Mouse (Mus musculus): ENCODE results near the gene Cd9.

The Cd9 gene

DNA sequence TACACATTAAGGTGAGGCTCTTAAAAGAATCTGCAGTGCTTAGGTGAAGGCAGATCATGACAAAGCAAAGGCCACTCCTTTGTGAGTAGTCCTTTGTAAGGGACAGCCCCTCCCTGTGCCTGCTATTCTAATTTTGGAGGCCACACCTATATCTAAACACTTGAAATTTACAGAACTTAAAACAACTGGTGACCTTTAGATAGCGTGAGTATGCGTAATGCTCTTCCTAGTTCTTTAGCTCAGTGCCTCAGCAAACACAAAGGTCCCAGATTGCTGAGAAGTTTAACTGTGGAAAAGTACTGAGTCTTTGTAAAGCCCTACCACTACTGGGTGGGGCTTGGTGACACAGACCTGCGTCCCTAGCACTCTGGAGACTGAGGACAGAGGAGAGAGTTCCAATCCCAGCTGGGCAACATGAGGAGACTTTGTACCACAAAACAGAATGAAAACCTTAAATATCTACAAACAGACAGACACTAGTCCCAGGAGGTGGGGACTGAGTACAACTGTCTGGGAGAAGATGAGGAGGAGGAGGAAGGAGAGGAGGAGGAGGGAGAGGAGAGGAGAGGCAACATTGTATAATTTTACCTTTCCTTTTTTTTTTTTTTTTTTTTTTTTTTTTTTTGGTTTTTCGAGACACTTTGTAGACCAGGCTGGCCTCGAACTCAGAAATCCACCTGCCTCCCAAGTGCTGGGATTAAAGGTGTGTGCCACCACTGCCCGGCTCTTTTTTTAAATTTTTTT is 60.7 kb downstream of the Cd9 start:
- DNase-seq (ENCODE audit: low spot score): no peak

DNA sequence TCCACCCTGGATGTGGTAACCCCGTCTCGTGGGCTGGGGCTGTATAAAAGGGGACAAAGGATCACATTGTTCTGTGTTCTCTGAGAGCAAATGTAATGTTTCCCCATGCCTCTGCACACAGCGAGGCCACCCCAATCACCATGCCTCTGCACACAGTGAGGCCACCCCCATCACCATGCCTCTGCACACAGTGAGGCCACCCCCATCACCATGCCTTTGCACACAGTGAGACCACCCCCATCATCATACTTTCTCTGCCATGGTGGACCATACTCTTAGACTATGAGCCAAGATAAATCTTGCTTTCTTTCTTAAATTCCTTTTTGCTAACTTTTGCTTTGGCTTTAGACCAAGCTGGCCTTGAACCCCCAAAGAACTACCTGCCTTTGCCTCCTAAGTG is 61.3 kb downstream of the Cd9 start:
- DNase-seq (ENCODE audit: low spot score): no peak

DNA sequence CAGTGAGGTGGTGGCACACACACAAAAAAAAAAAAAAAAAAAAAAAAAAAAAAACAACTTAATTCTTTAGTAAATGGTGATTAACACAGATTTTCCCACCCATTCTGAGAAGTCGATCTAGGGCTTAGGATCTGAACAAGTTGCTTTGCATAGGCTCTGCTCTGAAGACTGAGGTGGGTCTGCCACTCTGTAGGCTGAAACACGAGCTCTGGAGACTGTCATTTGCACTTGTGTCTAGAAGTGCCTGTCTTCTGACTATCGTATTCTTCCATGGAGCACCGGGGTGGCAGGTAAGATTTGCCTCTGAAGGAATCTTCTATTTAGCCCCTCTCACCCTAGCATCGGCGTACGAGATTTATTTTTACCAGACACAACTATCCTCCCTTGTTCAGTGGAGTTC is 62.1 kb downstream of the Cd9 start:
- DNase-seq (ENCODE audit: low spot score): no peak

DNA sequence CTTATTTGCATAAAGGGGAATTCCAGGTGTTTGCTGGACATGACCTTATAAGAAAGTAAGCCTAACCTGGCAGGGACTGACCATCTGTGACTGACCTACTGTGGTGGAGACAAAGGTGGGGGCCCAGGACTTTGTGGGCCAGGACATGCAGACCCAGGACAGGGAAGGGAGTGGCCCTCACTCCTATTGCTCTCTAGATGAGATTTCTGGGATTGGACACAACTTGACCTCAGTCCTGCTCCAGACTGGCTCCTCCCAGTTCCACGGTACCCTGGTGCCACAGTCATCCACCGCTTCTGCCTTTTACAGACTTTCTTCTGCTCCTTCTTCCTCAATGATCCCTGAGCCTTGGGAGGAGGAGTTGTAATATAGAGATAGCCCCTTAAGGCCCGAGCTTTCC is 63.6 kb downstream of the Cd9 start:
- DNase-seq (ENCODE audit: low spot score): no peak

DNA sequence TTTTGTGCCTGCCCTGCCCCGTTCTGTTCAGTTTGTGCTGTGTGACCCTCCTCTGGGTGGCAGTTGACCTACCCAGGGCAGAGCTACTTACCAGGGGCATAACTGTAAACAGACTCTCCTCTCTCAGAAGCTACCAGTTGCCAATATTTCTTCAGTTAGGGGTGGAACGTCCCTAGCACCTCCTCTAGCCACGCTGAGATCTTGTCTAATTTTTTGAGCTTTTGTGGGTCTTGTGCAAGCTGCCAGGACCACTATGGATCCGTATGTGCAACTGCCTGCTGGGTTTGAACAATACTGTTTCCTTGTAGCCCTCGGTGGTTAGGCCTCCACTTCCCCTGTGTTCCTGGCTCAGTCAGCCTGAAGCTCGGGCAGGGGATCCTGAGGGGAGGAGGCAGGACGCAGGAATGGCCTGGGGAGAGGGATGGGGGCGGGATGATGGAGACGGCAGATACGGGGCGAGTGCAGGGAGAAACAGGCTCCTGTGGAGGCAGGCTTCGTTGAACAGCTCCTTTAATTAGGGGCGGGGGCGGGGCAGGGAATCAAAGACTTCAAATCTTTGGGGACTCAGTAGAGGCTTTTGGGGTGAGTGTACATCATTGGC is 64.1 kb downstream of the Cd9 start:
- no peak for DNase-seq (ENCODE audit: low spot score)

DNA sequence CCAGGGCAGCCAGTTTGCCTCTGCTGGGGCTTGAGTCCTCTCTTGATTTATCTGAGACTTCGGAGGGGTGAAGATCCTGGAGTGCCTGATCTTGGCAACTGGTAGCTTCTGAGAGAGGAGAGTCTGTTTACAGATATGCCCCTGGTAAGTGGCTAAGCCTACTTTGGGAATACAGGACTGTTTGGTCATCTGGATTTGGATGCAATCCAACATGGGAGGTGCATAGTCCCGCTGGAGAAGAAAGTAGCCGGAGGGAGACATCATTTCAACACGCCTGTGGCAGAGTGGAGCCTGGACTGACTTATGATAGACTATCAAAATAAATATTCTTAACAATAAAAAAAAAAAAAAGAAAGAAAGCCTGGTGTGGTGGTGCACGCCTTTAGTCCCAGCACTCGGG is 64.8 kb downstream of the Cd9 start:
- no peak for DNase-seq (ENCODE audit: low spot score)

DNA sequence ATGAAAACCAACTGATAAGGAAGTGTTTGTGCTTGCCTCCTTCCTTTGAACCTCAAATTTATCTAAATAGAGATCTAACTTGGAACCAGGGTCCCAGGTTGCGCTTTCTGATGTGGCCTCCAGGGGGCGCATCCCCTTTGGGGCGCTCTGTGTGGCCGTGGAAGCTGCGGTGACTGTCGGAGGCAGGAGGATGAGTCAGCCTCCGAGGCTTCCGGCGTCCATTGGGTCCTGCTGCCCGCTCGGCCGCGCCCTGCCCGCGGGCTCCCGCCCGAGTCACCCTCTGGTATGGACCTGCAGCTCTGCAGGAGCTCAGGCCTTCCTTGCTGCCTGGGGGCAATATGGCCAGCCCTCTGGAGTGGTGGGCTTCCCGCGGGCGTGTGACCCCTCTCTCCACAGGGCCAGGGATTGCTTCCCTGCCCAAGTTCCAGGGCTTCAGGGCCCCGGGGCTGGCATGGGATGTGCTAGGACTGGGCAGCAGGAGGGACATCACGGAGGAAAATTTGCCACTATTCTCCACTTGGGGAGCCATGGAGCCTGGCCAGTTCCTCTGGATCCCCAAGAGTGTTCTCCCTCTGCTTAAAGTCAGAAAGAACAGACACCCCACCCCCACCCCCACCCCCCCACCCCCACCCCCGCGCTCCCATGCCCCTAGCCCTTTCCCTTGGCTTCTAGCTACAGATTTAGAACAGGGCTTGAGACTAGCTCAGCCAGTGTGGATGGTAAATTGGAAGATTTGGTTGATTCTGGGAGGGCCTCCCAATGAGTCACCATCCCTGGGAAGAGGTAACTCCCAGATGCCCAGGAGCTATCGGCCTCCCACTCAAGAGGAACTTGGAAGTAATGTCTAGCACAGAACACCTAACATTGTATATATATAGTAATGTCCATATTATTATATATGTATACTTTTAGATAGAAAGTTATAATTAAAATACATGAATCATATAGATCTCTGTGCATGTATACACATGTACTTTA is 67.9 kb downstream of the Cd9 start:
- peak; percentile 92 for DNase-seq (ENCODE audit: low spot score)

DNA sequence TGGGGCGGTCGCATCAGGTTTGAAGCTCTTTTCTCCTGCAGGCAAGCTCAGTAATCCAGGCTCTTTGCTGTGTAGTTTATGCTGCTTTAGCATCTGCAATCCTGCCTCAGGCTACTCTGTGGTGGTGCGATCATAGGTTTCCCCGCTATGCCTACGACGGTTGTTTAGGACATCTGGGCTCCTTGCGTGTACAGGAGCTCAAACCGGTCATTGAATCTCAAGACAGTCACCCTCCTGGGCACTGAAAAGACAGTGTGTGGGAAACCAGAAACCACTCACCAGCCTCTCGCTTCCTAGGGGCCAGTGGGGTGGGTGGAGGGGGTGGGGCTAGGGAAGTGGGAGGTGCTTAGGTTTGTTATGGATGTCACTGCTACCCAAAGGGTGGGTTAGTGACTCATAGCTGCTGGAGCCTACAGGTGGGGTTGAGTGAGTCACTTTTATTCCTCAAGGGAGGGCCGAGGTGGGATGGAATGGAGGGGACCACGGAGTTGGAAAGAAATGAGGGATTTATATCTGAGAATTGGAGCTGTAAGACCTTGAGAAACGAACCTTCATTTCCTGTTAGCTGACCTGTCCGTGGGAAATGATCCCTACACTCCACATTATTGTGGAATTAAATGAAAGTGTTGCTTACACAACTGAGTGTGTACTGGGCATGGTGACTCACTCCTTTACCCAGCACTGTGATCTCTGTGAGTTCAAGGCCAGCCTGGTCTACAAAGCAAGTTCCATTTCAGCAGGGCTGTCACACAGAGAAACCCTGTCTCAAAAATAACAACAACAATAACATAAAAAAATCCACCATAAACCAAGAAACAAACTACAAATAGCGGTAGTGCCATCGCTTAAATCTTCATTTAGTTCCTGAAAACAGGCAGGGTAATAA is 69.1 kb downstream of the Cd9 start:
- no peak for DNase-seq (ENCODE audit: low spot score)

DNA sequence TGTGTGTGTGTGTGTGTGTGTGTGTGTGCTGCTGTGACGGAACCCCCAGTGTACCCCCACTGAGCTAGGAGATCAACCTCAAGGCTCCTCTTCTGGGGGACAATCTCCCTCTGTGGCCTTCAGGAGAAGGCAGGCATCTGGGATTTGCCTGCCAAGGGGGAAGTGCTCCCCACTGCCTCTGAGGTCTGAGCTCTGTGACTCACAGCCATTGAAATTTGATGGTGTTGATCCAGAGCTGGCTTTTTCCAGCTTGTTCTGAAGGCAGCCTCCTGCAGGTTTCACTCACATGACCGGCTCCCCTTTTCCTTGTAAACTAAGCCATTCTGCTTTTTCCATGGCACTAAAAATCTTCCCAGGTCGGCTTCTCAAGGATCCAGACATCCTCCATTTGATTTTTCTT is 70.4 kb downstream of the Cd9 start:
- DNase-seq (ENCODE audit: low spot score): no peak

DNA sequence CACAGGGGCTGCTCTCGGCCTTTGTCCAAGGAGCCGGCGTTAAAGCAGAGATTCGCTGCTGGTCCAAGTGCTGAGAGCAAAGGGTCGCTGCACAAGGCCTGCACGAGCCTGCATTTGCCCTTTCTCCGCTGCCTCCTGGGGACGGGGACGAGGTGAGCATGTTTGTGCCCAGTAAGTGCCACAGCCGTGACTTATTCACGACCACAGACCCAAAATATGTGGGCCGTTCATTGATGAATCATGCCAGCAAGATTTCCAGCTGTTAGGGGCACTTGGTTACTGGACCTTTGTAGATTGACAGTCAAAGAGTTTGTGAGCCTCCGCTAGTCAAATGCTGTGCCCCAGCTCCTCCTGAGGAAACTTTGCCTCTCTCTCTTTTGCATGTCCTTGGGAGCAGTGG is 71.1 kb downstream of the Cd9 start:
- DNase-seq (ENCODE audit: low spot score): no peak

DNA sequence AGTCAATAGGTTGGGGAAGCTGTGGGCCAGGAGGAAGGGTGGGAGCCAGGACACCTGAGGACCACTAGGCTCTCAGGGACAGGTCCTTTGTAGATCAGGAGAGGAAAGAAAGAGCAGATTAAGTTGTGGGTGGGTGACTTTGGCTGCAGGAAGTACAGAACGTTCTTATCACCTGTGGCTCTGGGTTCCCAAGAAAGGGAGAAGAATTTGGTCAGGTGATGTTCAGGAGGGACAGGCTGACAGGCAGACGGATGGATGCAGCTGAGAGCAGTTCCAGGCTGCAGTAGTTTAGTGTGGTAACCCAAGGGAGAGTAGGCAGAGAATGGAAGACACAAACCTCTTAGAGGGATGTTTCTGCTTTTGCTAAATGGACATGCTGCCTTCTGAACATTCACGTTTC is 71.5 kb downstream of the Cd9 start:
- no peak for DNase-seq (ENCODE audit: low spot score)

DNA sequence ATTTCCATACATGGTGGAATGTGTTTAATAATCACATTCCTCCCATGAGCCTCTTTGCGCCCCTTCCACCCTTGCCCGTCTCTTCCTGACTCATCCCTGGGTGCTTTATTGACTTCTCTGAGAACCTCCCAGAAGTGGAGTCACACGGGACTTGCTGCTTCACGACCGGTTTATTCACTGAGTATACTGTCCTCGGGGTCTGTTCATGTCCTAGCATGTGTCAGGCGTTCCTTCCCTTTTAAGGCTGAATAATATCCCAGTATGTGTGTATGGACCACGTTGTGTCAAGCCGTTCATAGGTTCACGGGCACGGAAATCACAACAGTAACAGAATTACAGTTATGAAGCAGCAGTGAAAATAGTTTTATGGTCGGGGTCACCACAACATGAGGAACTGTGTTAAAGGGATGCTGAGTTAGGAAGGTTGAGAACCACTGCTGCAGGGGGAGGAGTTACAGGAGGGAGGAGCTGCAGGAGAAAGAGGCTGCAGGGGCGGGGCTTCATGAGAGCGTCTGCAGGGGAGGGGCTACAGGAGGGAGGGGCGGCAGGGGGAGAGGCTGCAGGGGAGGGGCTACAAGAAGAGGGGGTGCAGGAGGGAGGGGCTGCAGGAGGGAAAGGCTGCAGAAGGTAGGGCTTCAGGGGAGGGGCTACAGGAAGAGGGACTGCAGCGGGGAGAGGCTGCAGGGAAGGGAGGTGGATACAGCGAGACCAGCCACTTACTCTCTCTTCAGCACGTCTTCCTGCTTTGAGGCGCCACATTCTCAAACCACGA is 72.4 kb downstream of the Cd9 start:
- peak; percentile 87 for DNase-seq (ENCODE audit: low spot score)

DNA sequence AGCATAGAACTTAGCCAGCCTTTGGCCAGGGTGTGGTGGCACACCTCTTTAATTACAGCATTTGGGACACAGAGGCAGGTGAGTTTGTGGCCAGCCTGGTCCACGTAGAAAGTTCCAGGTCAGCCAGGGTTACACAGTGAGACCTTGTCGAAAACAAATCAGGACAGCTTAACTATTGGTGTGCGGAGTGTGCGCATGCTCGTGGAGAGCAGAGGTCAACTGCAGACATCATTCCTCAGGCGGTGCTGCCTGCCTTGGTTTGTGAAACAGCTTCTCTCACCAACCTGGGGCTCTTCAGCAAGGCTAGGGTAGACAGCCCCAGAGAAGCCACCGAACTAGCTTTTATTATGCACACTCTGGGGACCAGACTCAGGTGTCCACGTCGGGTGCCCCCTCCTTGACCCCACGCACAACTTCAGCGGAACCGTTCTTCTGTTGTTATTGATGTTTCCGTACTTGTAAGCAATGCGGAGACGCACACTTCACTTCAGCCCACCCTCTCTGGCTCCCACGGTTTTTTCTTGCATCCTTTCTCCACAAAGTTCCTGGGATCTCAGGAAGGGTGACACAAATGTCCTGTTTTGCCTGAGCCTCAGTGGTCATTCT is 74.0 kb downstream of the Cd9 start:
- DNase-seq (ENCODE audit: low spot score): no peak

DNA sequence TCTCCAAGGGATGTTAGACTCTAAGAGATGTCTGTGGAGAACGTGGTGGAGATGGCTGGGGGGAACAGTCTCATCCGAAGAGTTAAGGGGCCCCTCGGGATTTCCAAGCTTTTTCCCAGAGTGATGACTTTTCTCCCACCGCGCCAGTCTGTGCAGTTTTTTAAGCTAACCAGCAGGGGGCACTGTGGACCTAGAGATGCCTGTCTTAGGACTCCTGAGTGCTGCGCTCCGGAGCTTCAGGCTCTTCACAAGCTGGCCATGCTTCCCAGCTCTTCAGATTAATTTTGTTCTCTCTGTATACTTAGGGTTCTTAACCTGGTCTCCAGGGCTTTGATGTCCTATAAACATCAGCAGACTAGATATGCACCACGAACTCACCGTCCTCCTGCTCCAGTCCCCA is 75.8 kb downstream of the Cd9 start:
- peak; percentile 96 for DNase-seq (ENCODE audit: low spot score)

DNA sequence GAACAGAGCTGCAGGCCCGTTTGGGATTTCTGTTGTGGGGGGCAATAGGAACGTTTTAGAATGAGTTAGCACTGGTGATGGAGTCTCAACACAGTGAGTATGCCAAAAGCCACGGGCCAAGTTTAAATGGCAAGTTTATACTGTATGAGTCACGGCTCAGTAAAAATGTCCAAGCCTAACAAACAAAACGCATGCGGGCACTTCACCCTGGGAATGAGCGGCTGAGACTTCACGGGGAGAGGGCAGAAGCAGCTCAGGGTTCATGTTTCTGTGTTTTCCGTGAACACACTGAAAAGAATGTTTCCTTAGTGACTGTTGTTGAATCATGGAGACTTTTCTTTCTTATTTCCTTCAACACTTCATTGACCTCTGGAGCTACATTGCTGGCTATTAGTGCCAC is 81.3 kb downstream of the Cd9 start:
- no peak for DNase-seq (ENCODE audit: low spot score)

DNA sequence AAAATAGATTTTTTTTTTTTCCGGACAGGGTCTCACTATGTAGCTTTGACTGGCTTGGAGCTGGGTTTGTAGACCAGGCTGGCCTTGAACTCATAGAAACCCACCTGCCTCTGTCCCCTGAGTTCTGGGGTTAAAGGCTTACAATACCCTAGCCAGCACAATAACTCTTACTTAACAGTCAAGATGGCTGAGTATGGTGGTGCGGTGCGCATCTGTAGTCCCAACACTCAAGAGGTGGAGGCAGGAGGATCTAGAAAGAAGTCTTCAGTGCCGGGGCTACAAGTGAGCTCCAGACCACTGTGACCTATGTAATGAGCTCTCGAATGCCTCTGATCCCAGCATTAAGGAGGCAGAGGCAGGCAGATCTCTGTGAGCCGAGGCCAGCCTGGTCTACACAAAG is 82.9 kb downstream of the Cd9 start:
- DNase-seq (ENCODE audit: low spot score): no peak

DNA sequence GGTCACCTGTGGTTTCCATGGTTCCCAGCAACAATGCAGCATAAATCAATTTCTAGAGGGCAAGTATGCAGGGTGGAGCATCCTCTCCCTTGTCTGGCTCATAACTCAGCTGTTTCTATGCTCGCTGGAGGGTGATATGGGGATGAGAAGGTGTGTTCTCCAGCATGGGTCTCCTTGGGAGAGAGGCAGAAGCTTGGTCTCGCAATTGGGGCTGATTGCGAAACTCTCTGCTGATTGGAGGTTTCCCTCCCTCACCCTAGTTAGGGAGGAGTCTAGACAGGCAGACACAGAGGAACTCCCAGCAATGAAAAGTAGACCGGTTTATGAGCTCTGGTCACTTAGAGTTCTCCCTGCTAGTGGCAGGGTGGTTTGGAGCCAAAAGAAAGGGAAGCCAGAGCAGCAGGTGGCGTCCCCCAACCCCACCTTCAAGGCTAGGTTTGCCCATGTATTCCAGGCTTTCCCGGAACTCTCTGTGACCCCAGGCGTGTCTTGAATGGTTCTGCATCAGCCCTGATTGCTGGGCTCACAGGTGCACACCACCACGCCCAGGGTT is 83.5 kb downstream of the Cd9 start:
- DNase-seq (ENCODE audit: low spot score): no peak

DNA sequence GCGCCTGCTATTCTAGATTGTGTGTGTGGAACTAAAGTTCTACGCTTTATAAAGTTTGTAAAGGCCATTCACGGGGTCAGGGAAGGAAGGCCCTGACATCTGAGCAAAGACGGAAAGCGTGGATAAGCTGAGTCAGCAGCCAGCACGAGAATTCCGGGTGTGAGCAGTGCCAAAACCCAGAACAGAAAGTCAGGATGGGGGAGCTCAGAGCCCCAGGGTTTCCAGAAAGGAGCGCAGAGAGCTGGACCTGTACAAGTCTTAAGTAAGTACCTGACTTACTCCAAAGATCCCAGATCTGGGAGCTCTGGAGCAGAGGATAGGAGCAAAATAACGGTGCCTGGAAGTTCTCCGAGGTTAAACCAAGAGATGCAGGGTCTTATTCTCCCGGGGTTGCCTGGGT is 84.0 kb downstream of the Cd9 start:
- no peak for DNase-seq (ENCODE audit: low spot score)
